Mouse (Mus musculus) testis, adult 2 months (tissue): ENCODE results near the gene Stra6. TPM values are rescaled to one million over a fixed set of nuclear protein-coding genes. Genes with fewer than 3 reads are reported as not detected.
A peak's percentile ranks its signal among the peaks of the same experiment; 100 is the strongest.

Source experiments
- H3K27ac ChIP-seq: fragments of 200-500 bp; 2 replicates; pipeline ENCODE4 v1.5.1; 2012; ENCODE audit warnings: low read depth, low read length; ENCODE audit not compliant: control insufficient read depth, insufficient read depth
- H3K27me3 ChIP-seq: fragments of 200-500 bp; 2 replicates; pipeline ENCODE4 v1.6.1; 2012; ENCODE audit warnings: mild to moderate bottlenecking, low read length, moderate library complexity; ENCODE audit not compliant: control insufficient read depth, insufficient read depth
- H3K36me3 ChIP-seq: fragments of 200-500 bp; 2 replicates; pipeline ENCODE4 v1.6.1; 2012; ENCODE audit warnings: mild to moderate bottlenecking, low read length; ENCODE audit not compliant: control insufficient read depth, insufficient read depth
- H3K4me1 ChIP-seq: fragments of 200-500 bp; 2 replicates; pipeline ENCODE4 v1.6.1; 2012; ENCODE audit warnings: low read length; ENCODE audit not compliant: control insufficient read depth, insufficient read depth
- H3K4me3 ChIP-seq: fragments of 200-500 bp; 2 replicates; pipeline ENCODE4 v1.5.1; 2012; ENCODE audit warnings: low read depth, mild to moderate bottlenecking, low read length, moderate library complexity, mixed read lengths; ENCODE audit not compliant: control insufficient read depth
- CTCF ChIP-seq: fragments of 200-500 bp; IDR thresholded peaks from 2 replicates; pipeline ENCODE4 v1.5.1; 2012; ENCODE audit warnings: low read depth, mild to moderate bottlenecking, inconsistent platforms, low read length, moderate library complexity; ENCODE audit not compliant: control insufficient read depth, insufficient read depth, insufficient replicate concordance
- POLR2A ChIP-seq: fragments of 200-500 bp; IDR thresholded peaks from 2 replicates; pipeline ENCODE4 v1.6.1; 2012; ENCODE audit warnings: low read depth, mild to moderate bottlenecking, inconsistent platforms, low read length, moderate library complexity; ENCODE audit not compliant: control insufficient read depth
- polyA plus RNA-seq: library from polyadenylated mRNA; depleted of rRNA; stranded (reverse); fragments of >200 nt; gene quantifications from 2 replicates; pipeline ENCODE4 v1.2.3, GENCODE M21; 2012; rRNA removed

Gene Stra6
- polyA plus RNA-seq, 1 experiment, result 6.4 TPM

GRCm38 (mm10) chr9:58200270-58201090 is 136.9 kb downstream of the Stra6 start:
- TF ChIP-seq POLR2A, result no peak
- no peak for TF ChIP-seq CTCF
- Histone ChIP-seq H3K36me3 (no peaks in the 10 kb centered on the region), H3K4me3 (no peak overlapping the region), H3K4me1 (peaks cover 29% of the 10 kb centered on the region), H3K27ac (no peak overlapping the region; the same call in 1 of the 2 replicates), H3K27me3 (peaks cover 4% of the 10 kb centered on the region)

- peaks cover 29% of the 10 kb centered on the region for H3K4me1 ChIP-seq
- TF ChIP-seq CTCF (no peak), POLR2A (no peak)
- no peaks in the 10 kb centered on the region for H3K36me3 ChIP-seq
- peaks cover 4% of the 10 kb centered on the region for H3K27me3 ChIP-seq
- peak overlapping the region; percentile 59 for H3K27ac ChIP-seq
- H3K4me3 ChIP-seq, result no peak overlapping the region
Observed at GRCm38 (mm10) chr9:58201091-58201842, 137.7 kb downstream of the Stra6 start.

GRCm38 (mm10) chr9:58201861-58202549 is 138.4 kb downstream of the Stra6 start:
- Histone ChIP-seq H3K4me1 (peaks cover 25% of the 10 kb centered on the region), H3K4me3 (no peak overlapping the region), H3K36me3 (no peaks in the 10 kb centered on the region), H3K27me3 (peaks cover 4% of the 10 kb centered on the region), H3K27ac (peak overlapping the region; percentile 59)
- TF ChIP-seq CTCF (no peak), POLR2A (peak; percentile 34; the same call in 1 of the 2 replicates)

DNA sequence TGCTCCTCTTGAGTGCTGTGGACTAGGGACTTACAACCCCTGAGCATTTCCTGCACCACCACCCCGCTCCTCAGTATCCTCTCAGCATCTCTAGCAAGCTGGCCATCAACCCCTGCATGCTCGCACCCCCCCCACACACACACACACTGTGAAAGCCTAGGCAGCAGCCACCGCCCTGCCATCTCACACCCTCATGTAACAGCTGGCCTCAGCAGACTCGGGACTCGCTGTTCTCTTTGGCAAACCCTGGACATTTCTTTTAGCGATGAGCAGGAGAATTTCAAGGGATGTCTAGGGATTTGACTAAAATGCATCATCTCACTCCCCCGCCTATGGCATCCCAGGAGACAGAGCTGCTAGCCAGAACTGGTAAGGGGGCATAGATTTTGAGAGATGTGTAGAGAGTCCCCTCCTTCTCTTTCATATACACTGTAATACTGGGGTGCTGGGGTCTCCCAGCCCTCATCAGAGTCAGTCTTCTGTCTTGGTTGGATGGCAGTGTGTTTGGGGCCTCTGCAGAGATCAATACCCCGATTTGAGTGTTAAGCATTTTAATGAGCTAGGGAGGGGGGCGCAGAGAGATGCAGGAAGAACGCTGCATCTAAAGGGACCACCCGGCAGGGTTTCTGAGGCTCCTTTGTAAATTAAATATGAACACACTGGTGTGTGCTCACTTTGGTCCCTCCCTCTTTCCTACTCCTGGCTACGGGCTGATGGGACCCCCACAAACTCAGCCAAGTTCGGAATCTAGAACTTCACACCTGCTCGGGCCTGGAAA is 139.3 kb downstream of the Stra6 start:
- no peak overlapping the region for H3K4me3 ChIP-seq
- peaks cover 25% of the 10 kb centered on the region for H3K4me1 ChIP-seq
- no peak overlapping the region for H3K27ac ChIP-seq
- TF ChIP-seq POLR2A, result no peak
- no peak for TF ChIP-seq CTCF
- peaks cover 4% of the 10 kb centered on the region for H3K27me3 ChIP-seq
- no peaks in the 10 kb centered on the region for H3K36me3 ChIP-seq

Other genes starting within 250 kb of the Stra6 start
- 42.9 and 44.8 TPM in 2 replicates for gene Arid3b, start 227.0 kb upstream of the Stra6 start, polyA plus RNA-seq
- 714 and 753 TPM in 2 replicates for gene Ubl7, start 152.8 kb upstream of the Stra6 start, polyA plus RNA-seq
- 23.7 and 27.9 TPM in 2 replicates for gene Sema7a, start 123.7 kb upstream of the Stra6 start, polyA plus RNA-seq
- gene Cyp11a1, start 57.4 kb upstream of the Stra6 start, polyA plus RNA-seq, result 90.1 and 93.4 TPM in 2 replicates
- 97.2 and 107 TPM in 2 replicates for gene Ccdc33, start 55.0 kb downstream of the Stra6 start, polyA plus RNA-seq
- gene Islr, start 140.5 kb downstream of the Stra6 start, polyA plus RNA-seq, result 5.6 and 8.4 TPM in 2 replicates
- 5.1 and 5.2 TPM in 2 replicates for gene Islr2, start 140.5 kb downstream of the Stra6 start, polyA plus RNA-seq
- gene Pml, start 186.0 kb downstream of the Stra6 start, polyA plus RNA-seq, result 1.8 and 2.9 TPM in 2 replicates
- gene Stoml1, start 189.4 kb downstream of the Stra6 start, polyA plus RNA-seq, result 11.0 and 11.5 TPM in 2 replicates
- gene Loxl1, start 249.4 kb downstream of the Stra6 start, polyA plus RNA-seq, result 18.5 and 21.0 TPM in 2 replicates